Mouse (Mus musculus): ENCODE results near the gene Wdr4.
"Not testable (repeated sequence)": the region's sequence is repeated elsewhere in the genome, so short reads cannot be mapped to it uniquely, and the experiment has no call there.

Wdr4 gene

DNA sequence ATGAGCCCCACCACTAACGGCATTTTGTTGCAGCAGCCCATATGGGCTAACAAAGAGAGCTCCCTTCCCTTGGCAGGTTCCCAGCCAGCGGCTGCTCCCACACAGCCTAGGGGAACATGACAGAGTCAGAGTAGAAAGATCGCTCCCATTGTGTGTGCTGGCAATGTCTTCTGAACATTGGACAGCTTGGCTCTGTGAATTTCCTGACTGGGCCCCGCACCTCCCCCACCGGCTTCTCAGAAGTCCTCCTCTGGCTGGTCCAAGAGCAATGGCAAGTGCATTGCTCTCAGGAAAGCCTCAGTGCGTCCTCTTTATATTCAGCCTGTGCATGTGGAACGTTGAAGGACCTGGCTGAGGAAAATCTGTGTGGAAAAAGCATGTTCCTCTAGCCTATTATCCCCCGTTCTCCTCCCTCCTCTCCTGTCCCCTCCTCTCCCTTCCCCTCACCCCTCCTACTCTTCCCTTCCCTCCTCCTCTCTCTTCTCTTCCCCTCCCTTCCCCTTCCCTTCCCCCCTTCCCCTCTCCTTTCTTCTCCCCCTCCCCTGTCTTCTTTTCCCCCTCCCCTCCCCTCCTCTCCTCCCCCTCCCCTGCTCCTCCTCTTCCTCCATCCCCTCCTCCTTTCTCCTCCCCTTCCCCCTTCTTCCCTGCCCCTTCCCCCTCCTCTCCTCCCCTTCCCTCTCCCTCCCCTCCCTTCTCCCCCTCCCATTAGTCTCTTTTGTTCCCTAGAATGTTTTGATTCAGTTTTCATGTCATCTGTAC is 16.3 kb upstream of the Wdr4 start:
- in situ Hi-C loops (cut with MboI, MseI): loop anchor here (5.0 kb wide), 1 partner anchor 46 kb away; no protein-coding TSS in a partner anchor

DNA sequence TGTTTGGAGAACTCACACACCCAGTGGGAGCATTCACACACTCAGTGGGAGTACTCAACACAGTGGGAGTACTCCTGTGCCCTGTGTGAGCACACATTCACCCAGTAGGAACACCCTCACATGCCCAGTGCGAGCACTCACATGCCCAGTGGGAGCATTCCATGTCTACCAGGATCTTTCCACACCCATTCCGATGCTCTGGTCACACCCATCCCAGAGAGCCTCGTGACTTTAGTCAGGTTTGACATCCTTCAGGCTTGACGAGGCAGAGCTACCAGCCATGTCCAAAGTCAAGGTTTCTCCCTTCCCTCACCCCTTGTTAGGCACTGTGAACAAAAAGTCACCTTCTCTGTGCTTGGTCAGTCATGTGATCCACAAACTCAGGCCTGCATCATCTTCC is 15.6 kb upstream of the Wdr4 start:
- in situ Hi-C loops (cut with MboI, MseI): loop anchor here (5.0 kb wide), 1 partner anchor 47 kb away; no protein-coding TSS in a partner anchor

DNA sequence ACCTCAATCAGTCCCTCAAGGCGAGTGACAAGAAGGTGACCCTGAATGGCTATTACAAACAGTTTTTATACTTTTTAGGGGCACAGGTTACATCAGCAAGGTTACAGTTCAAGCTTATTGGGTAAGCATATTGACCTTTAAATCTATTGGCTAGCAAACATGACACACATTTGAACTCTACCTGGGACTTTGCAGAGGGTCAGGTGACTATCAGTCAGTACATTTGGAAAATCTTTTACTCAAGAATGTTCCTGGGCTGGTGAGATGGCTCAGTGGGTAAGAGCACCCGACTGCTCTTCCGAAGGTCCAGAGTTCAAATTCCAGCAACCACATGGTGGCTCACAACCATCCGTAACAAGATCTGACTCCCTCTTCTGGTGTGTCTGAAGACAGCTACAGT is 12.6 kb upstream of the Wdr4 start:
- in situ Hi-C loops (cut with MboI, MseI): not testable (repeated sequence)

DNA sequence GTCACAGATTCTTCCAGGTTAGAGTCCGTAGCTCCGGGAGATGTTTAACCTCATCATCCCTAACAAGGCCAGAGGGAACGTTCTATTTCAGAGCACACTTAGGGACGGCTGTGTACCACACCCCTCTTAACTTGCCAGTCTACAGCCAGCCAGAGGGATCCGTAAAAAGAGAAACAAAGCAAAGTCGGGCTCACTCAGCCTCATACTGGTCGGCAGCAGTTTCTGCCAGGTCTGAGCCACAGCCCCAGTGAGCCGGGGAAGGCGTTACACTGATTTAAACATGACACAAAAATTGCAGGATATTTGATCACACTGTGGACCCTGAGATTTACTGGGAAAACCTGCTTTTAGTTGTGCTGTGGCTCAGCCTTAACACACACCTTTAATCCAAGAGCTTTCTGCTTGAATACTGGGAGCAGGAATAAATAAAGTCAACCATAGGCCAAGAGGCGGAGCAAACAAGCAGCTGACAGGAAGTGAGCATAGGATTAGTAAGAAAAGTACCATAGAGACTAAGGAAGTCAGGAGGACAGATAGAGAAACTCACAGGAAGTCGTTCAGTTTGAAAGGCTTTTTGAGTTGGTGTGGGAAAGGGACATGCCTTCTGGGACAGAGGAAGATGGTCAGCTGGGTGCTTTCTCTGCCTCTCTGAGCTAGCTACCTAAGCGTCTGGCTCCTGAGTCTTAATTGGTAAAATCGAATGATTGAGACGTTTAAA is 11.8 kb upstream of the Wdr4 start:
- in situ Hi-C loops (cut with MboI, MseI): no loop called here

DNA sequence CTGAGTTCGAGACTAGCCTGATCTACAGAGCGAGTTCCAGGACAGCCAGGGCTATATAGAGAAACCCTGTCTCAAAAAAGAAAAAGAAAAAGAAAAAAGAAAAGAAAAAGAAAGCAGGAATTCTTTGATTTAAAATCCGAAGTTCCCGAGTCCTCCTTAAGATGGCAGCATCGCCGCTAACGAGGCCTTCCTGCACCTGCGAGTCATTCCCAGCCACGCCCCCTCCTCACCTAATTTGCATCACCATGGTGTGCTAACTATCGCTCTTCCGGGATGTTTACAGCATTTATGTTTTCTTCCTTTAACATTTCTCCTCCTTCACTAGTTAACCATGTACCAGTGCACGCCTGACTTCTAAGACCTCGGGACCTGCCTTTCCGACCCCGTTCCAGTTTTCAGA is 9.5 kb upstream of the Wdr4 start:
- in situ Hi-C loops (cut with MboI, MseI): no loop called here

DNA sequence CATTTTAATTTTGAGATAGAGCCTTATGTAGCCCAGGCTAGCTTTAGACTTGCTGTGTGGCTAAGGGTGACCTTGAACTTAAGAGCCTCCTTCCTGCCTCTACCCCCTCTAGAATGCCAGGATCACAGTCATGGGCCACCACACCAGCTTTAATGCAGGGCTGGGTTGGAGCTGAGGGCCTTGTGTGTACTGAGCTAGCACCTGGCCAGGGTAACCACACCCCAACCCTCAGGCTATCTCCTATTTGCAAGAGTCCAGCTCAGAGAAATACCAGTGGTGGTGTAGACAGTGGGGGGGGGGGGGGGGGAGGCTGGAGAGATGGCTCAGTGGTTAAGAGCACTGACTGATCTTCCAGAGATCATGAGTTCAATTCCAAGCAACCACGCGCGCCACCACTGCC is 6.0 kb upstream of the Wdr4 start:
- in situ Hi-C loops (cut with MboI, MseI): no loop called here

DNA sequence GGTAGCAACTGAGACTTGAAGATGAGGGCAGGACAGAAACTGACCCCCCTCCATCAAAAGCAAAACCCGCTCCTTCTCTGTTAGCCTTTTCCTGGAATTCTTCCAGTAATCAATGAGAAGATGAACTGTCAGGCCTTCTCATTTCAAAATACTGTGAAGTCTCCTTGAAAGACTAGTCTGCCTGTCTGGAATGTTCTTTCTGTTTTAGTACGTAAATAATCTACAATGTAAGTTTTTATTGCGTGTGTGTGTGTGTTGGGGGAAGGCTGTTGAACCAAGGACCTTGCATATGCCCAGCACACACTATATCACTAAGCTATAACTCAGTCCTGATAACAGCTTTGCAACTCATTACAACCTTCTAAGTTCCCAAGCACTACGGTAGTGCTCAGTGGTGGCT is 5.3 kb upstream of the Wdr4 start:
- in situ Hi-C loops (cut with MboI, MseI): no loop called here

DNA sequence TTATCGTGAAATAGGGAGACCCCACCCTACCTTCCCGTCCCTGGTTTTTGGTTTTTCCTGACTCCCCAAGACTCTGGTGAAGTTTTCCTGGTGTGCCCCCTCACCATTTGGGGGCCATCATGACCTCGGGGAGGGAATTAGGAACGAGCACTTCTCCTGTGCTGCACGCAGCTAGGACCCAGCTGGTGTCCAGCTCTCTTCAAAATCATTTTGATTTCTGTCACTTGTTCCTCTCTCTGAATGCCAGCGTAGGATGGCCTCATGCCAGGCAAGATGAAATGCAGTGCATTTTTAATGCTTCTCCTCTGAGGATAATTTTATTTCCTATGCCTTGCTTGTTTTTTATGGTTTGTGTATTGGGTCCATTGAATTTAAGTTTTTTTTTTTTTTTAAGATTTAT is 2.2 kb upstream of the Wdr4 start:
- in situ Hi-C loops (cut with MboI, MseI): no loop called here

DNA sequence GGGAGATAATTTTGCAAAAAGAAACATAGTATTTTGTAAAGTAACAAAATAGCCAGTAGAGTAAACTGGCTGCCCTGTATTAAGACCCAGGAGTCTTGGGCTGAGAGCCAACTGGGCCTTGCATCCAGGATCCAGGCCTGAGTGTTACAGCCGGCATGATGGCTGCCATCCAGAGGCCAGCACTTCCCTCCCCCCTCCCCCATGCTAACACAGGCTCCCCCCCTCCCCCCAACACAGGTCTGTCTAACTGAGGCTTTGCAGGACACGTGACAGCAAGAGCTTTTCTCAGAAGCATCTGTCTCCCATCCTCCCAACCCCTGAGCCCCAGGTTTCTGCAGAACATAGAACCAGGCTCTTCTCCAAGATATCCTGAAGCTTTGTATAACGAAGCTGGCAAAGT is 1.1 kb upstream of the Wdr4 start:
- in situ Hi-C loops (cut with MboI, MseI): no loop called here

DNA sequence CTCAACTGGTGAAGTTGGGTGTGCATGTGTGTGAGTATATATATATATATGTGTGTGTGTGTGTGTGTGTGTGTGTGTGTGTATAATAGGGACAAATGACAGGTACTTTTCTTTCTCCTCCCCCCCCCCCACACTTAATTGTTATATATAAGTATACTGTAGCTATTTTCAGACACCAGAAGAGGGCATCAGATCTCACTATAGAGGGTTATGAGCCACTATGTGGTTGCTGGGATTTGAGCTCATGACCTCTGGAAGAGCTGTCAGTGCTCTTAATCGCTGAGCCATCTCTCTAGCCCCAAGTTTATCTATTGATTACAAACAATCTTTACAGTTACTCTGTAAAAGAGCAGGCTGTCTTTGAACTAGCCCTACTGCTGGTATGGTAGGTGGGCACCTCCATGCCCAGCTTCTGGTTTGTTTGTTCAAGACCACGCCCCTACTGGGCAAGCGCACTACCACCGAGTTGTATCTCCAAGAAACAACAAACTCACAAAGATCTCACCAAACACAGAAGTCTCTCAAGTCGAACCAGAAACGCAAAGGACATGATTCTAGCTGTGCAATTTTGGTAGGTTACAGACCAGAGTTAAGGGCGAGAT is 335 bp downstream of the Wdr4 start:
- in situ Hi-C loops (cut with MboI, MseI): loop anchor here (5.0 to 10.0 kb wide), 3 partner anchors 43 to 515 kb away; partner anchors contain the start of genes Hsf2bp, Pknox1 and Rrp1b

DNA sequence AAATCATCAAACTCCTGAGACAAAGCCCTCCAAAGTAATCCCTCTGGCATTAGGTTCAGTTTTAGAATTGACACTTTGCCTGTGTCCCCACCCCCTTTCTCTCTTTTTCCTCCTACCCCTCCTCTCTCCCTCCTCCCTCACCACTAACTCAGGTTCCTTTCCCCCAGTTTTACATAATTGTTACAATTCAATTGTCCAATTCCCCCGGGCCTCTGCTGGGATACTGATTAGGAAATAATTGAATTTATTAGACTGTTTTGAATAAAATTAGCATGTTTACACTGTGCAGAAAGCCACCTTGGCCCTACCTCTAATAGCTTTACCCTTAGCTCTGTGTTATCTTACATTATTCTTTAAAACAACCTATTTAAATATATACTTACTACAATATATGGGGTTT is 5.1 kb downstream of the Wdr4 start:
- in situ Hi-C loops (cut with MboI, MseI): loop anchor here (5.0 to 10.0 kb wide), 3 partner anchors 48 to 520 kb away; partner anchors contain the start of genes Hsf2bp, Pknox1 and Rrp1b

DNA sequence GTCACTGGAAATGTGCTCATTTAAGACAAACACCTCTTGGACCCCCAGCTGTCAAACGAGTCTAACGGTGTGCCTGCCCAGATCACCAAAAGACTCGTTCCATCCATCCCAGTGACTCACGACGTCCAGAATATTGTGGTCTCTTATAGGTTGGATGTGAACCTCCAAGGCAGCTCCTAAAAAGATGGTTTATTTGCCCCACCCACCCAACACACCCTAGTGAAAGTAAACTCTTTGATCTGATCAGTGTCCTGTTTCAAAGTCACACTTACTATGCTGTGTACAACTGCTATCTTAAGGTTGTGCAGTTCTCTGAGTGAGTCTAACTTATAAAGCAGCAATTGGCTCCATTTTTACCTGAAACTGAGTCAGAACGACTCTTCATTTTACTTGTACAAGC is 7.2 kb downstream of the Wdr4 start:
- in situ Hi-C loops (cut with MboI, MseI): loop anchor here (10.0 kb wide), 1 partner anchor 522 kb away; the partner anchor contains the start of genes Hsf2bp and Rrp1b

DNA sequence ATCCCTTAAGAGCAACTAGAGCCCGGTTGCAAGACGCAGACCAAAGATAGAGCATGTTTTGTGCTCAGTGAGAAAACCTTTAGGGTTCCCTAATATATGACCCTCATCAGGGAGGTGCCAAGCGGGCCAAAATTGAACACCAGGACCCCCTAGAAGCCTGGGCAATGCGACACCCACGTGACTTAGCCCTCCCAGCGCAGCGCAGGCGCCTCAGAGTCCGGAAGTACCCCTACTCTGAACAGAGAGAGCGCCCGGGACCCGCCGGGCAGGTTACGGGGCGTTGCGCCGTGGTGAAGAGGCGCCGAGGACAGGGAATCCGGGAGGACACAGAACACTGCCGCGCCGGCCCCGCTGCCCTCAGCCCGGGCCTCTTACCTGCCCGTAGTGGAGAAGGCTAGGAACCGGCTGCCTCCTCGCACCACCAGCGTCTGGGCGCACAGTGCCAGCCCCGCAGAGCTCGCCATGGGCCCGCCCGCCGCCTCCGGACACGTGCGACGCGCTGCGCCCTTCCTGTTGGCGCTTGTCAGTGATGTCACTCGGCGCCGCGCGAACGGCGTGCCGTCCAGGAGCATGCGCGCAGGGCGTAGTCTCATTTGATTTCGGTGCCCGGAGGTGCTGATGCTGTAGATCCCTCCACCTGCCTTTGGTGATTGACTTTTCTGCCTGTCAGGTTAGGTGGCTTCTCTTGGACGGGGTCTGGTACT is 7.8 kb downstream of the Wdr4 start:
- in situ Hi-C loops (cut with MboI, MseI): loop anchor here (10.0 kb wide), 1 partner anchor 523 kb away; the partner anchor contains the start of genes Hsf2bp and Rrp1b

DNA sequence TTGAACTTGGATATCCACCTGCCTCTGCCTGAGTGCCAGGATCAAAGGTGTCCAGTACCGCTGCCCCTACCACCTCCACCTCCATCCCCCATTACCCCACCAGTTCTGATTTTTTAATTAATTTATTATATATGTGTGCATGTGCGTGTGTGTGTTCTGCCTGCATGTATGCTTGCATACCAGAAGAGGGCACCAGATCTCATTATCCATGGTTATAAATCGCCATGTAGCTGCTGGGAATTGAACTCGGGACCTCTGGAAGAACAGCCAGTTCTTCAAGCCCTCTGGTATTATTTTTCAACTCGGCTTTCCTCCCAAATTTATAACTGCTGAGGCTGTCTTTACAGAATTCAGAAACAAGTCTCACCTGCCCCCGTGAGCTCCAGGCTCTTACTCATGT is 8.8 kb downstream of the Wdr4 start:
- in situ Hi-C loops (cut with MboI, MseI): loop anchor here (10.0 kb wide), 1 partner anchor 524 kb away; the partner anchor contains the start of genes Hsf2bp and Rrp1b

DNA sequence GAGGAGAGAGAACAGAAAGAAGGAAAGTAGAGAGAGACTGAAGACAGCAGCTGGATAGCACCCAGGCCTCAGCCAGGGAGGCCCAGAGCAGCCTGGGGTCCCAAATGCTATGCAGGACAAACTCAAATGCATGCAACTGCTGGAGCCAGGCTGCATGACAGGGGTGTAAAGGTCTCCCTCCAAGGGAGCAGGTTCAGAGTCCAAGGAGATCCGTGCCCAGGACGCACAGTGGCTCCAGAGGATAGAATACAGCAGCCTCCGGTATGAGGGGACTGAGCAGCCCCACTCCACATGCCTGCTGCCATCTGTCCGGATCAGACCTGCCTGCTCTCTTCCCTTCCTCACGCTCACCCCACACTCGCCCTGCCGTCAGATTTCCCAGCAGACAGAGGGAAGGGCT is 13.5 kb downstream of the Wdr4 start:
- in situ Hi-C loops (cut with MboI, MseI): no loop called here

DNA sequence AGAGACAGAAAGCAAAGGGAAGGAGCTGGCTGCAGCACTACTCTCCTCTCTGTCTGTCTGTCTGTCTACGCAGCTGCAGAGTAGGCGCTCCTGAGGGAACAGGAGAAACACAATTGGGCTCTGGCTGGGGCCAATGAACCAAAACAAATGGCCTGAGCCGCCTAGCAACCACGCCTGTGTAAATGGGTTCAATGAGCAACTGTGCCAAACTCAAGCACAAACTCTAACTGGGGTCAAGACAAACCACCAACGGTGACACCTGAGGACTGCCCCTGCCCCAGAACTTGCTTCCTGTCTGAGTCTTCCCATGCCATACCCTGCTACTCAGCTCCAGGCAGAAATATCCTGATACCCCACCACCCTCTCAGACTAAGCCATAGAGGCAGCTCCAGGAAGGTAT is 14.8 kb downstream of the Wdr4 start:
- in situ Hi-C loops (cut with MboI, MseI): no loop called here

DNA sequence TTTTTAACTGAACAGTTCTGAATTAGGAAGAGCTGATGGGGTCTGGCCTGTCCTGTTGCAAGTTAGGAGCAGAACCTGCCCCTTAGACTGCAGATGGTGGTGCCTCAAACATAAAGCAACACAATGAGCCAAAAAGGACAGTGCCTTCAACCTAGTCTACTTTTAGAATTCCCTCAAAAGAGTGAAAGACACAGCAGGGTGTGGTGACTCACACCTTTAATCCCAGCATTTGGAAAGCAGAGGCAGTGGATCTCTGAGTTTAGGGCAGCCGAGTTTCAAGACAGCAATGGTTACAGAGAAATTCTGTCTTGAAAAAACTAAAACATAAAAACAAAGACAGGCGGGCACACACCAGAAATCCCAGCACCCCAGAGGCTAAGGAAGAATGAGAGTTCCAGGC is 15.8 kb downstream of the Wdr4 start:
- in situ Hi-C loops (cut with MboI, MseI): no loop called here

DNA sequence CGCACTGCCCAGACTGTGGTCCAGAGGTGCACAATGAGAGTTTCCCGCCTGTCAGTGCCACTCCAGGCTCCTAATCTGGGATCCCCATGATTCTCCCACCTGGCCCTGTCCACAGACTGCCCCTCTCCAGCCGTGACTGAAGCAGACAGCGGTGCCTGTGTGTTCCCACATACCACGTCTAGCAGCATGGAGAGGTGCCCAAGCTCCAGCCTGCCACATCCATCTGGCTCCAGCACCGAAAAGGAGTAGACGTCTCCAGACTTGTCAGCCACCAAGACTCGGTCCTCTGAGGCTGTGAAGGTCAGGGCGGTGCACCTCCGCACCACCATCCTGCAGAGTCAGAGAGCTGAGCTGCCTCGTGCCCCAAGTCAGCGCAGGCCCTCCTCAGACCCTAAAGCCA is 16.4 kb downstream of the Wdr4 start:
- in situ Hi-C loops (cut with MboI, MseI): no loop called here

DNA sequence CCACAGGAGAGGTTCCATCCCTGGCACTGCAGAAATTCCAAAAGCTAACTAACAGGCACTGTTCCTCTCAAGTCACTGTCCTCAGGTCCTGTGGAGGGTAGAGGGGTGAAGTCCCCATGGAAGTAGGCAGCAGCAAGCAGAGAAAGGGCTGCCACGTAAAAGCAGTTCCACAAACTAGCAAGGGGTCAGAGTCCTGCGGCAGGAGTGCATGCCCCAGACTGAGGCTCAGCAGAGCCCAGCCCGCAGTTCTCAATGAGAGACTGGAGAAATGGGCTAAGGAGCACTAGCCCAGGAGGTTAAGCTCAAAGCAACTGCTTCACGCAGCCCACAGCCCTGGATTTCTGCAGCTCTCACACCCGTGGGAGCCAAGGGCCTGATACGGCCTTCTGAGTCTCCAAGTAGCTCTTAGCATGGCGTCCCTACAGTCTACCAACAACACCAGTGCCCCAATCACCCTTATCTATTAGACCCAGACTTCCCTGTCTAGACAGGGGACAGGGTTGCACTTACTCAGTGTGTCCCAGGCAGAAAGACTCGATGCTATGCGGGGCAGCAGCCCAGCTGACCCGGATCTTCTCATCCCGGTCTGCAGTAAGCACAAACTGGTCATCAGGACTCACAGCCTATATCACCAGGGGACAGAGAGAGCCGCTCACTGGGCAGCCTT is 17.4 kb downstream of the Wdr4 start:
- in situ Hi-C loops (cut with MboI, MseI): no loop called here

DNA sequence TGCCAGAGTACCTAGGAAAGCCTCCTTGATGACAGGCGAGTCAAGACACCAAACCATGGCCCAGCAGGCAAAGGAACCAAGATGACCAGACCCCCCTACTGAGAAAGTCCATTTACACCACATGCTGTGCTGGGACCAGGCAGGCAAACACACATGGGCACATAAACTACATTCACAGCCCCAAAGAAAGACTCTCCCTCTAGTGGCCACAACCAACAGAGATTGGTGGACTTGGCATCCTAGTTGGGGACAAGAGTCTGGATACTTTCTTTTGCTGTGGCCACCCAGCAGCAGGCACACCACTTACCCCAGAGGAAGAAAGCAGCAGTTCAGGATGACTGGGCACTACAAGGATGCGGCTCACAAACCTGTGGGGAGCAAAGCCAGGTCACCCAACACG is 18.9 kb downstream of the Wdr4 start:
- in situ Hi-C loops (cut with MboI, MseI): no loop called here

DNA sequence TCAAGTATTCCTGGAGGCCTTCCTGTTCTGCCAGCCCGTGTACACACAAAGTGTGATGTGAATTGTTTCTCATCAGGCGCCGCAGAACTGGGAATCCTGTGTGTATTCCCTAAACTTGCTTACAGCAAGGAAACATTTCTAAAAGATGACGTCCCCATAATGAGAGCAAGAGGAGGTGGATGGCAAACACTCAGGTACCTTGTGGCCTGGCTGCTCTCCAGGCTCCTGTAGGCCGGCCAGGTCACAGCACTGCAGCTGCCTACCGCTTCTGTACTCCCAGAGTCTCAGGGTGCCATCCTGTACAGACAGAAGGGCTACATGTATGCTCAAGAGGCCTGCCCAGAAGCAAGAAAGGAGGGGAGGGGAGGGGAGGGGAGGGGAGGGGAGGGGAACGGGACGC is 19.4 kb downstream of the Wdr4 start:
- in situ Hi-C loops (cut with MboI, MseI): no loop called here
